In genomic region chr11:71019201-71020068, GRCm38 (mm10) we compare ENCODE assay signal across 1 mouse cellular context.
TF ChIP-seq lines count a peak whose summit lies in the region.

Gene Mis12, plus strand, starts transcription at chr11:71019611.
Gene Derl2, minus strand, starts transcription at chr11:71019841.

TF ChIP-seq in CH12.LX, 34 proteins besides CTCF, POLR2A, EP300 and RAD21 (continued from another document):
- TF ChIP-seq E2F4 (IDR thresholded peaks at IDR 0.05; ENCODE audit: insufficient replicate concordance, low read depth, low read length) (peak; percentile 96; the same call in 1 of the 2 replicates), SIN3A (IDR thresholded peaks at IDR 0.05; ENCODE audit: low read length) (peak; percentile 92), CHD2 (IDR thresholded peaks at IDR 0.05; ENCODE audit: low read length) (peak; percentile 99), HCFC1 (IDR thresholded peaks at IDR 0.05; ENCODE audit: low read depth, low read length) (peak; percentile 87), MAFK (IDR thresholded peaks at IDR 0.05; ENCODE audit: insufficient replicate concordance, low read length) (no peak), TCF12 (IDR thresholded peaks at IDR 0.05; ENCODE audit: low read depth, low read length) (peak; percentile 96), NELFE (IDR thresholded peaks at IDR 0.05; ENCODE audit: low read depth, low read length) (peak; percentile 90), ELF1 (IDR thresholded peaks at IDR 0.05; ENCODE audit: low read depth, low read length) (peak; percentile 97), USF1 (IDR thresholded peaks at IDR 0.05; ENCODE audit: low read depth, low read length) (no peak)
